Mouse (Mus musculus): Measurements from ENCODE around the gene Prkce.
A peak's percentile ranks its signal among the peaks of the same experiment; 100 is the strongest.

Prkce gene

GRCm38 (mm10) chr17:86330076-86330955, 162.7 kb downstream of the Prkce start:
- no peak for DNase-seq (ENCODE audit: low read depth, low spot score)

- DNase-seq (ENCODE audit: low read depth, low spot score): no peak
Observed at GRCm38 (mm10) chr17:86331835-86332234, 164.2 kb downstream of the Prkce start.

- DNase-seq (ENCODE audit: low read depth, low spot score): no peak
Observed at GRCm38 (mm10) chr17:86334990-86335389, 167.4 kb downstream of the Prkce start.

- DNase-seq (ENCODE audit: low read depth, low spot score): no peak
Observed at GRCm38 (mm10) chr17:86336652-86337073, 169.1 kb downstream of the Prkce start.

GRCm38 (mm10) chr17:86337076-86337475, 169.5 kb downstream of the Prkce start:
- DNase-seq (ENCODE audit: low read depth, low spot score): no peak

- no peak for DNase-seq (ENCODE audit: low read depth, low spot score)
Observed at GRCm38 (mm10) chr17:86338328-86338727, 170.7 kb downstream of the Prkce start.

- DNase-seq (ENCODE audit: low read depth, low spot score): no peak
Observed at GRCm38 (mm10) chr17:86344032-86344431, 176.4 kb downstream of the Prkce start.

- no peak for DNase-seq (ENCODE audit: low read depth, low spot score)
Observed at GRCm38 (mm10) chr17:86345234-86346005, 177.8 kb downstream of the Prkce start.

GRCm38 (mm10) chr17:86350236-86350635, 182.7 kb downstream of the Prkce start:
- DNase-seq (ENCODE audit: low read depth, low spot score): peak; percentile 94

GRCm38 (mm10) chr17:86350791-86351261, 183.2 kb downstream of the Prkce start:
- DNase-seq (ENCODE audit: low read depth, low spot score): peak; percentile 47

- DNase-seq (ENCODE audit: low read depth, low spot score): no peak
Observed at GRCm38 (mm10) chr17:86351282-86351681, 183.7 kb downstream of the Prkce start.

- DNase-seq (ENCODE audit: low read depth, low spot score): no peak
Observed at GRCm38 (mm10) chr17:86352247-86353037, 184.9 kb downstream of the Prkce start.

- no peak for DNase-seq (ENCODE audit: low read depth, low spot score)
Observed at GRCm38 (mm10) chr17:86353679-86354078, 186.1 kb downstream of the Prkce start.

- DNase-seq (ENCODE audit: low read depth, low spot score): no peak
Observed at GRCm38 (mm10) chr17:86354101-86354500, 186.5 kb downstream of the Prkce start.

- DNase-seq (ENCODE audit: low read depth, low spot score): no peak
Observed at GRCm38 (mm10) chr17:86354896-86355295, 187.3 kb downstream of the Prkce start.

- no peak for DNase-seq (ENCODE audit: low read depth, low spot score)
Observed at GRCm38 (mm10) chr17:86355318-86355717, 187.7 kb downstream of the Prkce start.

- no peak for DNase-seq (ENCODE audit: low read depth, low spot score)
Observed at GRCm38 (mm10) chr17:86355772-86356451, 188.3 kb downstream of the Prkce start.

- no peak for DNase-seq (ENCODE audit: low read depth, low spot score)
Observed at GRCm38 (mm10) chr17:86358388-86358787, 190.8 kb downstream of the Prkce start.

GRCm38 (mm10) chr17:86358847-86359246, 191.3 kb downstream of the Prkce start:
- DNase-seq (ENCODE audit: low read depth, low spot score): no peak

- DNase-seq (ENCODE audit: low read depth, low spot score): peak; percentile 14
Observed at GRCm38 (mm10) chr17:86360849-86361248, 193.3 kb downstream of the Prkce start.

GRCm38 (mm10) chr17:86363356-86363755, 195.8 kb downstream of the Prkce start:
- no peak for DNase-seq (ENCODE audit: low read depth, low spot score)

Measured in 3T3-L1 (cell line).